Mouse (Mus musculus) ES-E14 (cell line): ENCODE results near the gene Snrpn.

Experiments
- CHD2 ChIP-seq: IDR thresholded peaks from 2 replicates; pipeline ENCODE4 v1.6.1; 2014; ENCODE audit warnings: mild to moderate bottlenecking, low read depth, low read length, inconsistent platforms
- HCFC1 ChIP-seq: IDR thresholded peaks from 2 replicates; pipeline ENCODE4 v1.6.1; 2012; ENCODE audit warnings: low read length, inconsistent platforms, borderline replicate concordance; ENCODE audit not compliant: insufficient read depth
- MAFK ChIP-seq: IDR thresholded peaks from 2 replicates; pipeline ENCODE4 v1.6.1; 2014; ENCODE audit warnings: mild to moderate bottlenecking, low read depth, low read length, inconsistent platforms; ENCODE audit not compliant: insufficient read depth
- ZC3H11A ChIP-seq: IDR thresholded peaks from 2 replicates; pipeline ENCODE4 v1.6.1; 2012; ENCODE audit warnings: low read depth, mild to moderate bottlenecking, inconsistent platforms, low read length, borderline replicate concordance
- ZNF384 ChIP-seq: IDR thresholded peaks from 2 replicates; pipeline ENCODE4 v1.6.1; 2012; ENCODE audit warnings: low read depth, low read length, inconsistent platforms

- TF ChIP-seq ZNF384 (peak; percentile 90), HCFC1 (no peak), ZC3H11A (no peak), MAFK (no peak), CHD2 (no peak)
Observed at GRCm38 (mm10) chr7:60006262-60006661, 133.8 kb downstream of the Snrpn start.
